Mouse (Mus musculus) cerebellum, postnatal 14 days (tissue): ENCODE measurements around the gene Kat6b.
"Not testable (repeated sequence)": the region's sequence is repeated elsewhere in the genome, so short reads cannot be mapped to it uniquely, and the experiment has no call there.

ENCODE experiments used
- DNase-seq, 2 experiments: peaks; one replicate each; pipeline ENCODE4 v3.0.0; 2021; ENCODE audit warnings: mixed read lengths in 2 of 2

Kat6b gene

GRCm38 (mm10) chr14:21485961-21486520 is 4.8 kb downstream of the Kat6b start:
- DNase-seq, result no peak

DNA sequence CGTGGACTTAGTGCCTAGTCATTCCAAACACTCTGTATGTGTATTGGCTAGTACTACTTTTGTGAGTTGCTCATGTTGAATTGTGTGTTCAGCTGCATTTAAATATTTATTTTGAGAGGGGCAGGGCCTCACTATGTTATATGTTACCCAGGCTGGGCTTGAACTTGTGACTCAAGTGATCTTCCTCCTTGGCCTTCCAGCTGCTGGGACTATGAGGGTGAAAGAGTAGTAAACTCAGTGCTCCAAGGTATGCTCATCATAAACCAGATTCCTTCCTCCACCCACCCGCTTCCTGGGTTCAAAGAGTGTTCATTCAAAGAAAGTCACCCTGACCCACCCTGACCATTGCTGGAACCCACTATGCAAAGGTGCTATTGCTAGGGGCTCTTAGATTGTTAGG is 5.9 kb downstream of the Kat6b start:
- DNase-seq, result not testable (repeated sequence)

DNA sequence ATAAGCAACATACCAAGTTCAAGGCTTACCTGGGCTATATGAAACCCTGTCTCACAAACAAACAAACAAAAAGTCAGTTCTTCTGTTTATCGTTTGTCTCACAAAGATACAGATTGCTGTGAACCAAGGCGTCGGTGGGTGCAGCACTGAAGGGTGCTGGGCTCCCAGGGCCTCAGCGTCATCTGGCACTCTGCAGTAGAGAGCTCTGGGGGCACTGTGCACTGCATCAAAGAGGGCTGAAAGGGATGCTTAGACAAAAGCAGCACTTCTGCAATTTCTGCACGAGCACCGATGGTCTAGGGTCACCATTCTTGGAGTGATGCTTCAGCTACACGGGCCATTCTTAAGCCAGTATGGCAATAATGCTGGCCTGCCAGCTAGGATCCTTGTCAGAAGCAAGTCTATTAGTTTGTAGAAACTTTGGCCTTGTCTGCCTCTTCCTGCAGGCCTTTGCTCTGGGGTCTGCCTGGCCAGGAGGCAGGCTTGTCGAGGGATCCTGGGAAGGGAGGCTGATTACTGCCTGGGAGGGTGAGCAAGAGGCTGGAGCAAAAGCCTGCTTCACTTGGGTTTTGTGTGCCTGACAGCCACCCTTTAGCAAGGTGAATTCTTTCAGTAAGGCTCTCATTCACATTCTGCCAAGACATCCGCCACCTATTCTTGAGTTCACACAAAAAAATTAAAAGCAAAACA is 7.3 kb downstream of the Kat6b start:
- not testable (repeated sequence) for DNase-seq

DNA sequence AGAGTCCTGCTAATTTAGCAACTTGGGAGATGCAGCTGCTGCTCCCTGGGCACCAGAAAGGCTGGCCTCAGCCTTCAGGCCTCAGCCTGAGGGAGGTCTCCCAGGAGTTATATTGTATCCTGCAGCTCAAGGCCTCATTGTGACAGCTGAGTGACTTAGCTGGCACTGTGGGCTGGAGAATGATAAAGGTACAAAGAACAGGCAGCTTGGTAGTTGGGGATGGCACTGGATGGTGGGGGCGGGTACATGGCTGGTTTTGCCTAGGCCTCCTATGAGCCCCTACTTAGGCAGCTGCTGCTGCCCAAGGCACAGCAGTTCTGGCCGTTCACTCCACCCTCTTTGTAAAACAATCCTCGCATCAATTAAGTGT is 7.9 kb downstream of the Kat6b start:
- DNase-seq, result no peak

- DNase-seq, result no peak
Measured at GRCm38 (mm10) chr14:21490141-21490540, 8.9 kb downstream of the Kat6b start.

DNA sequence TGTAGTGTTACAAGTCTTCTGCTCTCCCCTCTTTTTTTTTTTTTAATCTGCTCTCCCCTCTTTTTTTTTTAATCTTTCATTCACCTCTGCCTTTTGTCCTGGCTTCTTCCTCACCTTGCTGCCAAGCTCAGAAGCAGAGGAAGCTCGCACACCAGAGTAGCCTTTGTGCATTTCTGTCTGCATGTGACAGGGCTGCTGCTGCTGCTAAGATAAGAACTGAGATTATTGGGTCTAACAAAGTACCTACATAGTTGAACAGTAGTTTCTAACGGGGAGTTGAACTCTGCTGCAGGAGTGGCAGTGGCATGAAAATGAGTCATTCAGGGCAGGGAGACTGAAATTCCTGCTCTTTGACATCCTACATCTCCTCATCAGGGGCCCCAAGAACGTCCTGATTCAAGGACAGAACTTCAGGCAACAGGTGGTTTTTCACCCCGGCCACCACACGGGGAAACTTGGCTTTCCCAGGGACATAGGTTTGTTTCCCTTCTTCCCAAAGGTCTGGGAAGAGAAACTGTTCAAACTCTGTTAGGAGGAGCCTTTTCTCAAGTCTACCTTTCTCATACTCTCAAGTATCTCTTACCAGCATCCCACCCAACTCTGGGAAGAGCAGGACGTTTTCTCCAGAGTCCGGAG is 17.2 kb downstream of the Kat6b start:
- peak in 1 of 2 experiments; percentile 42 for DNase-seq

DNA sequence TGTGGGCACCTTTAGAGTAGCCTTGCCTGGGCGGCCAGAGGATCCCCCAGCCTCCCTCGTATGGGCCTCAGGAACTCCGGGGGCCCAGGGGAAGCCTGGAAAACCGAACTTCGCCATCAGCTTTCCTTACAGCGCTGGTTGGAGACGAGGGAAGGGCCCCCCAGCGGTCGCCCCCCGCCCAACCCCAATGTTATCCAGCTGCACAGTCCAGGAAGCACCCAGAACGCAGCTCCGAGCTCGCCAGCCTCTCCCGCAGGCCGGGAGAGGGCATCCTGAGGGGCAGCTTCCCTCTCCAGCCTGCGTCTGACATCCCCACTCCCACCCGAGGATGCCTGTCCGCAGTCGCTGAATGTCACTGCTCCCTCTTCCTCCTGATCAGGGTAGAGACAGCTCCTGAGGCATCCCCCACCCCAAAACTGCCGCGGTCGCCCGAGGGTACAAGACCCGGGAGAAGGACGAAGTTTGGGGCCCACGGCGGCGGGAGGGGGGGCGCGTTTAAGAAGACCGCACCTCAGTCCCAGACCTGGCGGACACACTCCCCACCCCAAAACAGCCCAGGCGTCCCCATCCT is 17.9 kb downstream of the Kat6b start:
- DNase-seq, result peak in 1 of 2 experiments; percentile 75

DNA sequence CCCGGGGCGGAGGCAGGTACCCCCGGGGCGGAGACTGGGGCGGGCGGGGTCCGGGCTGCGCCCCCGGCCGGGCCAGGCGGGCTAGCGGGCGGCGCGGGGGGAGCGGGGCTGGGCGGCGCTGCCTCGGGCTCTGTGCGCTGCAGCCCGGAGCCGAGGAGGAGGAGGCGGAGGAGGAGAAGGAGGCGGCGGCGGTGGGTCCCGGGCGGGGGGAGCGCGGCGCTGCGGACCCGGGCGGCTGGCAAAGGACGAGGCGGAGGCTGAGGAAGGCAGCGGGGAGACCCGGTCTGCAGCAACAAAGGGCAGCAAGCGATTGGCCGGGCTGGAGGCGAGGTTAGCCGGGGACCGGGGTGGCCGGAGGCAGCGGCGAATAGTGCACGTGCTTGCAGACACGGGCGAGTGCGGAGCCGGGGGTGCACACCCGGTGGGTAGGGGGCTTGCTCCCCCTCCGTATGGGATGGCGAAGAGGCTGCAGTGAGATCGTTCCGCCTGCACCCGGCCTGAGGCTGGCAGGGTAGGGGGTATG is 18.5 kb downstream of the Kat6b start:
- DNase-seq, result peak; percentile 86

- DNase-seq, result peak; percentile 100
Measured at GRCm38 (mm10) chr14:21500154-21501047, 19.2 kb downstream of the Kat6b start.

DNA sequence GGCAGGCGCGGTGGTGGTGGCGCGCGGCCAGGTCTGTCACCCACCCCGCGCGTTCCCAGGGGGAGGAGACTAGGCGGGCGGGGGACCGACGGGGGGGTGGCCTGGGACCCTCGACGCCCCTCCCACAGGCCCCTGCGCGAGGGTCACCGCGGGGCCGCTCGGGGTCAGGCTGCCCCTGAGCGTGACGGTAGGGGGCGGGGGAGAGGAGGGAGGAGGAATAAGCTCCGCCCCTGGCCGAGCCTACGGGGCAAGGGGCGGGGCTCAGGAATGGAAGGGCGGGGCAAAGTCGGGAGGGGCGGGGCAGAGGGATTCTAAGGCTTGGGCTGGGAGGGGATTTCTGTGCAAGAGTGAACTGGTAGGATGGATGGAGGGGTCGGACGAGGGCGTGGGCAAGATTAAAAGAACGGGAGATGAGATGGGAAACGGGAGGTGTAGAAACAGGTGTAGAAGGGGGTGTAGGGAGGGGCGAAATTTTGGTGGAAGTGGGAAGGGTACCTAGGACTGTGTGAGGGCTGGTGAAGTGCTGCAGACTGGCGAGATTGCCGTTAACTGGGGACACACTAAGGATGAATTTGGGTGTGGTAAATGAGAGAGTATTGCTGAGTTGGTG is 19.9 kb downstream of the Kat6b start:
- DNase-seq, result peak; percentile 90 to 94

GRCm38 (mm10) chr14:21505036-21505435 is 23.8 kb downstream of the Kat6b start:
- no peak for DNase-seq

DNA sequence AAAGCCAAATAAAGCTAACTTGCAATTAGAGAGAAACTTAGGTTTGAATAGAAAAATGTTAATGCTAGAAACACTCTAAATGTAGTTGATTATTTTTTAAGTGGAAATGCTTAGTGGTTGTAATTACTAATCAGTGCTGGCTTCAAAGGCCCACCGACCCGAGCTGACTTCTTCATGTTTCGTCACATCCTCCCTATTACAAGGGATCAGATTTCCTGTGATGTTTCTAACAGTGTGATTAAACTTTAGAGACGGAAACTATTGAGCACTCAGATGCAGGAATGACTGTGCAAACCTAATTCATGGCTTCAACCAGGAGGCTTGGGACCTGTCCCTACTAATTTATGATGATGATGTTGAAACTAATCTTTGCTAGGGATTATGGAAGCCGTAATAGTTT is 25.8 kb downstream of the Kat6b start:
- DNase-seq, result no peak

DNA sequence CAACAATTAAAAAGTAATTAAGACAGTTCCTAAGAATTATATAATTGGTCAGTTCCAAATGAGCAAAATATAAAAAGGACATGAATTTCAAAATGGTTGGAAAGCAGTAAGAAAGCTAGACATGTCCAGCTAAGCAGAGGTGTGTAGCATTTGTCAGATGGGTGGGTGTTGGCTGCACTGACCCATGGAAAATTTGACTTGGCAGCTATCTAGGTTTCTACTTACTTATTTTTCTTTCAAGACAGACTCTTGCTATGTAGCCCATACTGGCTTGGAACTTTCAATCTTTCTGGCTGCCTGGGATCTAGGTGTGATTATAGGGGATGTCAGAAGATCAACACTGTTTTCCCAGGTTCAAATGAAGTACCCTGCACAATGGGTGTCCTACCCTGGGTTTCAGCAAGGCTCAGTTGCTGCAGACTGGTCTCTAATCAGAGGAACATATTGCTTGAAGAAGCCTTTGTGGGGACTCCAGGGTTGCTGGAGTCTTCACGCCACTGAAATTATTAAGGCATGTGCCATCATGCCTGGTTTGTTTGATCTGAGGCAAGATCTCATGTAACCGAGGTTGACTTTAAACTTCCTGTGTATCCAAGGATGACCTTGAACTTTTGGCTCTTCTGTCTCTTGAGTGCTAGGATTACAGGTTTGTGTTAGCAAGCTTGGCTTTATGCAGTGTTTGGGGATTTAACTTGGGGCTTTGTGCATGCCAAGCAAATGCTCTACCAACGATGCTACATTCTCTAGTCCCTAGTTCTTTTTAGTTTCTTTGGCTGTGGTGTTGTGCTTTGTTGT is 28.1 kb downstream of the Kat6b start:
- DNase-seq, result no peak

GRCm38 (mm10) chr14:21511438-21511837 is 30.2 kb downstream of the Kat6b start:
- DNase-seq, result no peak

DNA sequence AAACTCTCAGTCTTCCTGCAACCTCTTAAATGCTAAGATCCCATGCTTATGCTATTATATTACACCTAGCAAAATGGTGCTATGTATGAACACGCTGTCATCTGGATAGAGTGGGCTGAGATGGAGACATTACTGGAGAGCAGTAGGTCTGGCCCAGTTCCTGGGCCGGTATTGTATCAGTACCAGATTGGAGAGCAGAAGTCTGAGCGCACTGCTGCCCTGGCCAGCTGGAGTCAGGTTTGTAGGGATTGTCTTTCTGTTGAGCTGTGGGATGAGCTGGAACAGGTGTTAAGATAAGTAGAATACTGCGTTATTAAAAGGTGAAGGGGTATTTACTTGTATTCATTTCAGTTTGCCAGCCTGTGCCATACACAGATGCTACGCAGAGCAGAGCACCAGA is 34.3 kb downstream of the Kat6b start:
- DNase-seq, result no peak

DNA sequence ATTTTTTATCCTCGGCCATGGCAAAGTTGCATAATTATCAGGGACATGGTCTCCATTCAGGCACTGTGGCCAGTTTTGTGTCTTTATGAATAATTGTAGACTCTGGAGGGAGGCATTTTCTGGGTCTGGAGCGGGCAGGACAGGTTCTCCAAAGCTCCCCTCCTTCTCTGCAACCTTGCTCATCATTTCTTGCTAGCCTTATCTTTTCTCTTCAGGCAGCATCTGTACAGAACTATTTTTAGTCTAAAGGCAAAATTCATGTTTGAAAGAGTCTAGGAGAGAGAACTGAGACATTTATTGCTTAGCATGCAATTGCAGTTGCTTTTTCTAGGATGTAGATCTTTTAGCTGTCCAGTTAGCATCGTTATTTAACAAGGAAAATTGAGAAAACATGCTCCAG is 38.1 kb downstream of the Kat6b start:
- no peak for DNase-seq

DNA sequence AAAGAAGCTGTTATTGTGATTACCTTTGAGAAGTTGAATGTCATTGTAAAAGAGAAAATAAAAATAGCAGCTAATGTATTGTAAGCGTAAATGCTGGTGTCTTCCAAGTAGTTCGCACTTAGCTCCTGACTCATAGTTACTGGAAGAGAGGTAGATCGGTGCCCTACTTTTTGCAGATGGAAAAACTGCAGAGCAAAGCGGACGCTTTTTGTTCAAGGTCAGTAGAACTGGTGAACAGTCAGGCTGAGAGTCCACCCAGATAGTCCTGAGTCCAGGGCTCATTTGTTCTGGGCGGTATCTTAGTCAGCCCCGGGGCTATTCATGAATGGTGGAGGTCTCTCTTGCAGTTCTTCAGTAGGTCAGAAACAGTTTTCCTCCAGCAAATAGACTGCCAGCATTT is 39.3 kb downstream of the Kat6b start:
- no peak for DNase-seq

DNA sequence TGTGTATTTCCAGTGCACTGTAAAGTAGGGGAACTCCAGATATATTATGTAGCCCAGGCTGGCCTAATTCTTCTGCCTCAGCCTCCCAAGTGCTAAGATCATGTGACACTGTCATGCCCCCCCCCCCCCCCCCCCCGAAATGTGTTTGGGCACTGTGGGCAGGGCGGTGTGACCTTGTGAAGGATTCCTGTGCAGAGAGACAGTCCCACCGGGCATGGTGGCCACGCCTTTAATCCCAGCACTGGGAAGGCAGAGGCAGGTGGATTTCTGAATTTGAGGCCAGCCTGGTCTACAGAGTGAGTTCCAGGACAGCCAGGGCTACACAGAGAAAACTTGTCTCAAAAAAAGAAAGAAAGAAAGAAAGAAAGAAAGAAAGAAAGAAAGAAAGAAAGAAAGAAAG is 40.3 kb downstream of the Kat6b start:
- DNase-seq, result not testable (repeated sequence)

DNA sequence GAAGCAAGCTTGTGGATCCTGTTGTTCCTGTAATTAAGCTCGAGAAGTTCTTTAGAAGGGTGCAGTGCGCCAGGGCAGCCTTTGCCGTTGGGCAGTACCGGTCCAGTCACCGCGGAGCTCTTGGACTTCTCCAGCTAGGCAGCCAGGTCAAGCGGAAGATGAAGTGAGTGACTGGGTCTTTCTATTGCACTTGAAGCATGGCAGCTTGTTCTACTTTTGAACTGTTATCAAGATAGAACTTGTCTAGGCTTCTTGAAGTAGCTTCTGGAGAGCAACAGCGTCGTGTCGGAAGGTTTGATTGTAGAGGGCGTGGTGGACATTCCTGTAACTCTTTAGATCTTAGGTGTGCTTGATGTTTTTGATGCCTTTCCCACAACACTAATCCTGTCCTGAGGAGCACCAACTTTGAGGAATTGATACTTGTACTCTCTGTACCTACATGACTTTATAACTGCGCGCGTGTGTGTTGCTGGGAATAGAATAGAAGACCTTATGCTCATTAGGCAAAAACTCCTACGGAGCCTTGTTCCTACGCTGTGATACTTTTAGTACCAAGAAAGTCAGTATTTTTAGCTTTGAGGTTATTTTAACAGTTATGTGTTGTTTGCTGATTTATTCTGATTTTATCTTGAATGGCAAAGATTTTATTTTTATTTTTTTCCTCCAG is 41.2 kb downstream of the Kat6b start:
- DNase-seq, result no peak

DNA sequence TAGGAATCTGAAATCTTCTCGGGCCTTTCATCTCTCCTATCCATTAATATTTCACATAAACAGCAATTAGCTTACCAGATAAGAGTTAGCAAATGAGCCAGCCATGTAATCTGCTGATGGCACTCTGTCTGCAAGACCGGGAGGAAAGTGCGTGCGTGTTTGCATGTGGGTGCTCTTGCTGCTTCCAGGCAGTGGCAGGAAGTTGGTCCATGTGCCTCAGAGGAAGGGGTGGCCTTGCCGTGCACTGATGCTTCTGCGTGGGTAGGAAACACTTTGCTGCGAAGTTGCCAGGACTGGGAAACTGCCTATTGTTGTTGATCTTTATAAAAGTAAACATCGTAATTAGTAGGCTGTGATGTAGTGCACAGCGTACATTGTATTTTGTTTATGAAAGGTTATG is 42.0 kb downstream of the Kat6b start:
- DNase-seq, result peak in 1 of 2 experiments; percentile 35
